Mouse (Mus musculus): ENCODE data around the gene Hist1h2ah. TPM values are rescaled to one million over a fixed set of nuclear protein-coding genes. Genes with fewer than 3 reads are reported as not detected.
"Not testable (repeated sequence)": the region's sequence is repeated elsewhere in the genome, so short reads cannot be mapped to it uniquely, and the experiment has no call there.

The Hist1h2ah gene
- polyA plus RNA-seq, 1 experiment = 5,297 TPM

DNA sequence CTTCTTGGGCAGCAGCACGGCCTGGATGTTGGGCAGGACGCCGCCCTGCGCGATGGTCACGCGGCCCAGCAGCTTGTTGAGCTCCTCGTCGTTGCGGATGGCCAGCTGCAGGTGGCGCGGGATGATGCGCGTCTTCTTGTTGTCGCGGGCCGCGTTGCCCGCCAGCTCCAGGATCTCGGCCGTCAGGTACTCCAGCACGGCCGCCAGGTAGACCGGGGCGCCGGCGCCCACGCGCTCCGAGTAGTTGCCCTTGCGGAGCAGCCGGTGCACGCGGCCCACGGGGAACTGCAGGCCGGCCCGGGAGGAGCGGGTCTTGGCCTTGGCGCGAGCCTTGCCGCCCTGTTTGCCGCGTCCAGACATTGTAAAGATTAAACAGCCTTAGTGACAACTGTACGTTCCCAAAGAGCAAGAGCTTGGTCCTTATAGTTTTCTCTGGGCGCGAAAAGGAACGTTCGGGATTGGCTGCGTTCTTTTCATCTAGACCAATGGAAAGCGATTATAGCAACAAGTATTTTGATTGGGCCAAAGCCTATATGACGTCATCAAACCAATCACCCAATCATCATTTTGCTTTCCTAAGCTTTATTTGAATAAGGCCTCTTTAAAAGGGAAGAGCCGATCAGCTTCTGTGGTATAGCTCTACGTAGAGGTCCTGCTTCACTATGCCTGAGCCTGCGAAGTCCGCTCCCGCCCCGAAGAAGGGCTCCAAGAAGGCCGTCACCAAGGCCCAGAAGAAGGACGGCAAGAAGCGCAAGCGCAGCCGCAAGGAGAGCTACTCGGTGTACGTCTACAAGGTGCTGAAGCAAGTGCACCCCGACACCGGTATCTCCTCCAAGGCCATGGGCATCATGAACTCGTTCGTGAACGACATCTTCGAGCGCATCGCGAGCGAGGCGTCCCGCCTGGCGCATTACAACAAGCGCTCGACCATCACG lies 7.5 kb upstream of the Hist1h2ah start, which contains the start of the genes Hist1h2ag and Hist1h2bj:
Gene Hist1h2ag (minus strand): TSS at position 377 of the 935 bp plus-strand sequence.
Gene Hist1h2bj (plus strand): TSS at position 647 of the 935 bp plus-strand sequence.
- not testable (repeated sequence) for TF ChIP-seq GATA1 (IDR thresholded peaks at IDR 0.05; ENCODE audit: low read length)

GRCm38 (mm10) chr13:22041651-22042567 lies 6.5 kb upstream of the Hist1h2ah start:
- TF ChIP-seq GATA1 (IDR thresholded peaks at IDR 0.05; ENCODE audit: low read length) = no peak

DNA sequence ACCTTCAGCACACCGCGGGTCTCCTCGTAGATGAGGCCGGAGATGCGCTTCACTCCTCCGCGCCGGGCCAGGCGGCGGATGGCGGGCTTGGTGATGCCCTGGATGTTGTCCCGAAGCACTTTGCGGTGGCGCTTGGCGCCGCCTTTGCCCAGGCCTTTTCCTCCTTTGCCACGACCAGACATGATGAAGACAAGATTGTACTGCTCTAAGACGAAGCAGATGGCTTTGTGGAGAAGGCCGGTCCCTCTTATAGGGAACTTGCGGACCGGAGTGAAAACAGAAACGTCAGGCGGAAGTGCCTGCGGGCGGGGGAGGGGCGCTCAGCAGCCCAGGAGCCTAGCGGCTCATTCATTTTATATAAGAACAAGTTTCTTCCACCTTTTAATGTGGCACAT lies 5.8 kb upstream of the Hist1h2ah start, which contains the start of gene Hist1h4i:
Gene Hist1h4i (minus strand): TSS at position 221 of the 395 bp plus-strand sequence.
- not testable (repeated sequence) for TF ChIP-seq GATA1 (IDR thresholded peaks at IDR 0.05; ENCODE audit: low read length)

DNA sequence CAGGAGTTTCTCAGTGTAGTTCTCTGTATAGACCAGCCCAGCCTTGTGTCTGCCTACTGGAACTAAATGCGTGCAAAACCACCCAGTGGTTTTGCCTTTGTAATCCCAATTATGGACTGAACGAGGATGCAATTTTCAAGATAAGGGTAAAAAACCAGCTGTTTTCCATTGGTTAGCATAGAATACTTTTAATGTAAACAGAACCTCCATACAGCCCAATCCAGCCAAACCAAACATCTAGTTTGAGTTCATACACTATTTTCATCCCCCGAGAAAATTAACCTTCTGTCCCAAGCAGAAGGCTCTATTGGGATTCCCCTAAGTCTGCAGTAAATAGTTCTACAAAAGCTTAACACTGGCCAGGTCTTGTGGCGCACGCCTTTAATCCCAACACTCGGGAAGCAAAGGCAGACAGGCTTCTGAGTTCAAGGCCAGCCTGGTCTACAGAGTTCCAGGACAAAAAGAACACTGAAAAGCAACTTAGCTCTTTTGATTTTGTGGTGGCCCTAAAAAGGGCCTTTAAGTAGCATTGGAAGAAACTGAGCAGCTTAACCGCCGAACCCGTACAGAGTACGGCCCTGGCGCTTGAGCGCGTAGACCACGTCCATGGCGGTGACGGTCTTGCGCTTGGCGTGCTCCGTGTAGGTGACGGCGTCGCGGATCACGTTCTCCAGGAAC lies 5.2 kb upstream of the Hist1h2ah start:
- no peak for TF ChIP-seq GATA1 (IDR thresholded peaks at IDR 0.05; ENCODE audit: low read length)

- no peak for TF ChIP-seq GATA1 (IDR thresholded peaks at IDR 0.05; ENCODE audit: low read length)
Observed at GRCm38 (mm10) chr13:22039951-22040463, 4.6 kb upstream of the Hist1h2ah start.

DNA sequence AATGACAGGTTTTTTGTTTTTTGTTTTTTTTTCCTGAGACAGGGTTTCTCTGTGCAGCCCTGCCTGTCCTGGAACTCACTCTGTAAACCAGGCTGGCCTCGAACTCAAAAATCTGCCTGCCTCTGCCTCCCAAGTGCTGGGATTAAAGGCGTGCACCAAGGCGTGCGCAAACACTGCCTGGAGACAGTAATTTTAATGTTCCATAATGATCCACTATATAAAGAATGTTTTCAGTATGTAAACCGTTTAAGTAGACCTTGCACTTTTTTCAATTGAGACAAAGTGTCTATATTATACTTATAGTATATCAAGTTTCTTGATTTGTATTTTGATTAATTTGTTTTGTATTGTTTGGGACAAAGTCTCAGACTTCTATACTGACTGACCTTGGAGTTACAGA lies 4.0 kb upstream of the Hist1h2ah start:
- no peak for TF ChIP-seq GATA1 (IDR thresholded peaks at IDR 0.05; ENCODE audit: low read length)

DNA sequence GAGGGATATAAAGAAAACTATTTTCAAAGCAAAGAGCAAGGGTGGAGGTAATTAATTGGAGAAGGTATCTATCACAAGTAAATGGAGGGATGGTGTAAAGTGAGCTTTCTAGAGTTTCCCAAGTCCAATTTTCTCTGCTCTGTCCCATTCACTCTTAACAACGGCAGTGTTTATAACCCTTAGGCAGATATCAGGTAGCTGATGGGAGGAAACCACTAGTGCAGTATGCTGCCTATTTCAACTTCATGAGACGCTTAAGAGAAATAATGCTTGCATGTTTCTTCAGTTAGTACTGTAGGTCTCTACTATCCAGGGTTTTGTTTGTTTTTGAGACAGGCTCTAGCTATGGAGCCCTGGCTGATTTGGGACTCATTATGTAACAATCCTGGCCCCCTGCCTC lies 2.0 kb upstream of the Hist1h2ah start:
- TF ChIP-seq GATA1 (IDR thresholded peaks at IDR 0.05; ENCODE audit: low read length) = no peak

DNA sequence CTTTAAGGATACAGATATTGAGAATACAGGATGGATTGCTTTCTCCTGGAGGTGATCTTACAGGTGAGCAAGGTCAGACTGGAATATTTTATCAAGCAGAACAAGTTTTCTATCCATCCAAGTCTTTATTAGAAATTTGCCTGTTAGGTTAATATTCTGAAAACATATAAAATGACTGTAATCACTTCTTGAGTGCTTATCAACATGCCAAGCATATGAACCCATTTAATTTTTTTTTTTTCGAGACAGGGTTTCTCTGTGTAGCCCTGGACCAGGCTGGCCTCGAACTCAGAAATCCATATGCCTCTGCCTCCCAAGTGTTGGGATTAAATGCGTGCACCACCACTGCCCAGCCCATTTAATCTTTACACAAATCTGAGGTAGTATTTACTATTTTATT lies 1.6 kb upstream of the Hist1h2ah start:
- no peak for TF ChIP-seq GATA1 (IDR thresholded peaks at IDR 0.05; ENCODE audit: low read length)

DNA sequence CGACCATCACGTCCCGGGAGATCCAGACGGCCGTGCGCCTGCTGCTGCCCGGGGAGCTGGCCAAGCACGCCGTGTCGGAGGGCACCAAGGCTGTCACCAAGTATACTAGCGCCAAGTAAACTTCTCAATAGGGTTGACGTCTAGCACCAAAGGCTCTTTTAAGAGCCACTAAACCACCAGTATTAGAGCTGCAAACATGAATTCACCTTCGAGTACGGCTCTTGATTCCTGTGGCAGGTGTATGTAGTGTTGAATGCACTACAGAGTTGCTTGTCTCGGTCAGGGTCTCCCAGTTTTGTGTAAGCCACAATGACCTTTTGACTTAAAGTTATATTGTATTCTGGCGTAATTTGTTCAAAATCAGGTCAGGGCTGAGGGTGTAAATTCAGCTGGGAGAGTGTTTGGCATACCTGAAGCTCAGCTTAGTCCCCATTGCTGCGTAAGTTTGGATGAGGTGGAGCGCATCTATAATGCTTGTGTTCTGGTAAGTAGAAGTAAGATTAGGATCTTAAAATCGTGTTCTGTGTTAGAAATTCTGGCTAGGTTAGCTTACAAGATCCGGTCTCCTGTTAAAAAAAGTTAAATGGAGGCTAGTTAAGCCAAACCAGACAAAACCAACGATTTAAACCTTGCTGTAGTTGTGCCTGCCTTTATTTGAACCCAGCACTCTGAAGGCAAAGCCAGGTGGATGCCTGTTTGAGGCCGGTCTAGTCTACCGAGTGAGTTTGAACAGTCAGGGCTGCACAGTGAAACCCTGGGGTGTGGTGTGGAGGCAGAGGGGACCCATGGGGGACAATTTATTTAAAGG lies 985 bp upstream of the Hist1h2ah start:
- no peak for TF ChIP-seq GATA1 (IDR thresholded peaks at IDR 0.05; ENCODE audit: low read length)

- TF ChIP-seq GATA1 (IDR thresholded peaks at IDR 0.05; ENCODE audit: low read length) = no peak
Observed at GRCm38 (mm10) chr13:22034443-22035266, 713 bp downstream of the Hist1h2ah start.

DNA sequence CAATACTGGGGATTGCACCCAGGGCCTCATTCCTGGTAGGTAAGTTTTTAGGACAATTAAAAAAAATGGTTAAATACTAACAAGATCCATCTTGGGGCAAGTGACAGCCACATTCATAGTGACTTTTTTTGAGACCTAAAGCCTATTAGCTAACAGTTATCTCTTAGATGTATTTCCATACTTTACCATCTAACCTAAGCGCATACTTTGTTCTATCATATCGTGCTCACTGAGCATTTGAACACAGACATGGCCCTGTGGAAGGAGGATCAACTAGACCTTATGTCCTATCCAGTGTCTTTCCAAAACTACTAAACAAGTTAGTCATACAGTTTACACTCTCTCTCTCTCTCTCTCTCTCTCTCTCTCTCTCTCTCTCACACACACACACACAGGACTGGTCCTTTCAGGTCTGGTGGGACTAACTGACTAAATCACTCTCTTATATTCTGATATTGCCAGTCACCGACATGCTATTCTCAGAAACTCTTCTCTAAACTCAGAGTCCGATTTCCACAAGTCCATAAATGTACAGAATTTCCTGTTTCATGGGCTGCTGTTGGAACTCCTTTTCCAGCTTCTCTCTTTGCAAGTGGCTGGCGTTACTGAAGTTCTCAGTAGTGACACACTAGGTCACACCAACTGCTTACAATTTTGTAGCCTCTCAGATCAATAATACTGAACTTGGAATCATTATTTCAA lies 1.5 kb downstream of the Hist1h2ah start:
- TF ChIP-seq GATA1 (IDR thresholded peaks at IDR 0.05; ENCODE audit: low read length) = no peak

DNA sequence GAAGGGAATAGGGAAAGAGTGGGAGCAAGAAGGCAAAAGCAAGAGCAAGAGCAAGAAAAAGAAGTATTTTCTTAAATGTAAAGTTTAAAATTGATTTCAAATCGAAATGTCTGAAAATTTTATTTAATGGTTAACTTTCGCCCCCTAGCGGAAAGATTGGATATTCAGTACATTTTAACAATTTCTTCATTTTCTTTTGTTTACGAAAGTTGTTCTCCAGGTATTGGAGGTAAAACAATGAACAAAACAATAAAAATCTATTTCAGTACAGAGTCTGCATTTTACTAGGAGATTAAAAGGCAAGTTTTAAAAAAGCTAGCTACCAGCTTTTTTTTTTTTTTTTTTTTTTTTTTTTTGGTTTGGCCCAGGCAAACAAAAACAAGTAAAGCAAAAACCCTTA lies 4.9 kb downstream of the Hist1h2ah start:
- no peak for TF ChIP-seq GATA1 (IDR thresholded peaks at IDR 0.05; ENCODE audit: low read length)

GRCm38 (mm10) chr13:22029928-22030327 lies 5.4 kb downstream of the Hist1h2ah start:
- TF ChIP-seq GATA1 (IDR thresholded peaks at IDR 0.05; ENCODE audit: low read length) = no peak
